Mouse (Mus musculus): ENCODE results near the gene Flnc. TPM values are rescaled to one million over a fixed set of nuclear protein-coding genes. Genes with fewer than 3 reads are reported as not detected.
"Not testable (repeated sequence)": the region's sequence is repeated elsewhere in the genome, so short reads cannot be mapped to it uniquely, and the experiment has no call there.

Flnc gene
- 94.6 TPM for polyA plus RNA-seq (2021)

DNA sequence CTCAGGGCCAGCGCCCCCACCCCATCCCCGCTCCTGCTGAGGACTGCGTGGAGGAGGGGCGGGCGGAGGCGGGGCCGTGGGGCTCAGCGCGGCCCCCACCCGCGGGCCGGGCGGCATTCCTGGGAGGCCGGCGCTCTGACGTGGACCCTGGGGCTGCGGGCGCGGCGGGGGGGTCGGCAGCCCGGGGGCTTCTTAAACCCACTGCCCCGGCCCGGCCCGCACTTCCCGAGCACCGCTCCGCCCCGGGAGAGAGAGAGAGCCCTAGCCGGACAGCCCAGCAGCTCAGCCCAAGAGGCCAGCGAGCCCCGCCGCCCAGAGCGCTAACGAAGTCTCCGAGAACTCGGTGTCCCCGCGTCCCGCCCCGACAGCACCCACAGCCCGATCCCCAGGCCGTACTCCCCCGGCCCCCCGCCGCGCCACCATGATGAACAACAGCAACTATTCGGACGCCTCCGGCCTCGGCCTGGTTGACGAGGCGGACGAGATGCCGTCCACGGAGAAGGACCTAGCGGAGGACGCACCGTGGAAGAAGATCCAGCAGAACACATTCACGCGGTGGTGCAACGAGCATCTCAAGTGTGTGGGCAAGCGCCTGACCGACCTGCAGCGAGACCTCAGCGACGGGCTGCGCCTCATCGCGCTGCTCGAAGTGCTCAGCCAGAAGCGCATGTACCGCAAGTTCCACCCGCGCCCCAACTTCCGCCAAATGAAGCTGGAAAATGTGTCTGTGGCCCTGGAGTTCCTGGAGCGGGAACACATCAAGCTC, at the start of gene Flnc:
TSS of gene Flnc (plus strand) at position 219 of the 766 bp plus-strand sequence.
- DNase-seq (ENCODE audit: low read depth, low spot score) (no peak), ATAC-seq (peak; percentile 17)
- ChIA-PET CTCF (no interaction called here), POLR2A (interaction anchor here (0.6 to 1.6 kb wide), 4 partner anchors 11 to 37 kb away, joined by 3 to 6 read pairs (median 4); no protein-coding TSS in a partner anchor)
- H3K27me3 ChIP-seq = no peaks in the 10 kb centered on the region
- TF ChIP-seq CTCF (IDR thresholded peaks at IDR 0.05) = no peak
- in situ Hi-C loops (cut with MboI; ENCODE audit: low pct_unique_long_range_greater_than_20kb) = no loop called here

DNA sequence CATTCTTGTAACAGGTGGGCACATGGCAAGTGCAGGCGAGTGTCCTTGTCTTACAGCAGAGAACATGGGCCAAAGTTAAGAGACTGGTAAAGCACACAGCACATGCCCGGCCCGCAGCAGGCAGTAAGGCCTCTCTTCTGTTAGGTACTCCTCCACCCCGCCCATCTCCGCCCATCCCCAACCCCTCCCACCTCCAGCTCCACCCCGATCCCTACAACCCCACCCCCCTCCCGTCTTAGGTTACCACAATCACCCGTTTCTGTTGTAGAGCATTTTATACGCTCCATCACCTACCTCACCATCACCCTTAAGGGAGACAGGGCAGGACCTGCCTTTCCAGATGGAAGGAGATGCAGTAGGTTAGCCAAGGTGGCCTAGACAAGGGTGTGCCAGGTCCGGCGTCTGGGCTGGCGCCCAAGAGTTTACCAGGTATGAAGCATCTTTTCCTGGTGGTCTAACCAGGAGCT, 45.0 kb upstream of the Flnc start, which contains the start of gene Opn1sw:
TSS of gene Opn1sw (minus strand) at position 417 of the 467 bp plus-strand sequence.
- in situ Hi-C loops (cut with MboI; ENCODE audit: low pct_unique_long_range_greater_than_20kb) = no loop called here
- DNase-seq (ENCODE audit: low read depth, low spot score) (no peak), ATAC-seq (no peak)
- ChIA-PET CTCF (interaction anchor here (0.9 kb wide), 1 partner anchor 370 kb away, joined by 3 read pairs; no protein-coding TSS in a partner anchor), POLR2A (interaction anchor here (0.5 kb wide), 1 partner anchor 275 kb away, joined by 4 read pairs; no protein-coding TSS in a partner anchor)
- no peak for TF ChIP-seq CTCF (IDR thresholded peaks at IDR 0.05)
- H3K27me3 ChIP-seq = no peaks in the 10 kb centered on the region

DNA sequence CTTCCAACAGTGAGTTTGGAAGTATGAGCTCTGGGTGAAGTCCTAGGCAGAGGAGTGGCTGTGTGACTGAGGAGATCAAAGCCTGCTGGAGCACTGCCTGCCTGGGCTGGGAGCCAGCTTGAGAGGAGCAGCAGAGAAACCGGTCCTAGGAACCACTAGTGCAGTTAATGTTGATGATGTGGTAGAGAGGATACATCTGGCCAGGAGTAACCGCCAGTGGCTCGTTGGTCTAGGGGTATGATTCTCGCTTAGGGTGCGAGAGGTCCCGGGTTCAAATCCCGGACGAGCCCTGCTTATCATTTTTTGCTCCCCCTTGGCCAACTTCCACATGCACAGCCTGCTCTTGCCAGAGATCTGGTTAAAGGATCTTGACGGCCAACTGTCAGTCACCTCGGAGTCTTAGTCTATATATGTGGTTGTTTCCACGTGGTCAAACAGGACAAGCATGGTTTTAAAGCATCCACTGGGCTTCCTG, 44.4 kb upstream of the Flnc start:
- ATAC-seq = peak; percentile 52
- no peak for TF ChIP-seq CTCF (IDR thresholded peaks at IDR 0.05)
- ChIA-PET POLR2A (interaction anchor here (0.5 kb wide), 1 partner anchor 274 kb away, joined by 4 read pairs; no protein-coding TSS in a partner anchor), CTCF (no interaction called here)
- peak; percentile 28 for DNase-seq (ENCODE audit: low read depth, low spot score)
- H3K27me3 ChIP-seq = no peaks in the 10 kb centered on the region
- in situ Hi-C loops (cut with MboI; ENCODE audit: low pct_unique_long_range_greater_than_20kb) = no loop called here

DNA sequence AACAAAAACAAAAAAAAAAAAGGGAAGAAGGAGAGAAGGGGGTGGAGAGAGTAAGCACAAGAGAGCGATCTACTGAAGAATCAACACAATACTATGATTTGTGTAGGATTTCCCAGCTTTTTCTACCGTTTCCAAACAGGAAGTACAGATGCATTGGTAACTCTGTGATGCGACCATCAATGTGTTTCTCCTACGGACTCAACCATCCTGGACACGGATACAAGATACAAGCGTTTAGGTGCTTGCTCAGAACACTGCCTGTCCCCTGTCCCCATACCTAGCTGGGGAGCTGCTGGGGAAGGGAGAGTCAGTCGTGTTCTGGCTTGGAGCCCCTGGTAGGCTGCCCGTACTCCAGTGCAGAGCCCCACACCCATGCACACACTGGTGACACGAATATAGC, 43.6 kb upstream of the Flnc start:
- POLR2A ChIA-PET = no interaction called here
- CTCF ChIA-PET = no interaction called here
- DNase-seq (ENCODE audit: low read depth, low spot score) (no peak), ATAC-seq (no peak)
- TF ChIP-seq CTCF (IDR thresholded peaks at IDR 0.05) = no peak
- H3K27me3 ChIP-seq = no peaks in the 10 kb centered on the region
- in situ Hi-C loops (cut with MboI; ENCODE audit: low pct_unique_long_range_greater_than_20kb) = no loop called here

DNA sequence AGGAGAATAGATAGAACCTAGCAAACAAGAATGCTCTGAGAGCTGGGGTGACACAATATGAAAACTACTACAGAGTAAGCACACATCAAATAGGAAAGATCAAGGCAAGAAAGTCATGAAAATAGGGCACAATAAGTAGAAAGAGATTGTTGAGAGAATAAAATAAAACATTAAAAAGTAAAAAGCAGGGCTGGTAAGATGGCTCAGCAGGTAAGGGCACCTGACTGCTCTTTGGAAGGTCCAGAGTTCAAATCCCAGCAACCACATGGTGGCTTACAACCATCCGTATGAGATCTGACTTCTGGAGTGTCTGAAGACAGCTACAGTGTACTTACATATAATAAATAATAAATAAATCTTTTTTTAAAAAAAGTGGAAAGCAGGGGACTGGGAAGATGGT, 42.6 kb upstream of the Flnc start:
- ATAC-seq; H3K27me3 ChIP-seq; DNase-seq (ENCODE audit: low read depth, low spot score); POLR2A ChIA-PET; CTCF ChIA-PET: not testable (repeated sequence)
- in situ Hi-C loops (cut with MboI; ENCODE audit: low pct_unique_long_range_greater_than_20kb) = loop anchor here (5.0 kb wide), 2 partner anchors 92 to 262 kb away; no protein-coding TSS in a partner anchor

DNA sequence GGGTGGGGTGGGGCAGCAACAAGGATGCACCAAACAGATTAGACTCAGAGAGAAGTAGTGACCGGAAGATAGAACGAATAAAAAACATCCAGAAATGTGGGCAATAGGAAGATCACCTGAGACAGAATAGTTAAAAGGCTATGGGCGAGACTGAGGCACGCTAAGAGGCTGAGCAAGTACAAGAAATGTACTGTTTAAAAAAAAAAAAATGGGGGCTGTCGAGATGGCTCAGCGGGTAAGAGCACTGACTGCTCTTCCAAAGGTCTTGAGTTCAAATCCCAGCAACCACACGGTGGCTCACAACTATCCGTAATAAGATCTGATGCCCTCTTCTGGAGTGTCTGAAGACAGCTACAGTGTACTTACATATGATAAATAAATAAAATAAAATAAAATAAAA, 41.8 kb upstream of the Flnc start:
- ChIA-PET POLR2A (interaction anchor here (0.7 kb wide), 1 partner anchor 231 kb away, joined by 5 read pairs; no protein-coding TSS in a partner anchor), CTCF (interaction anchor here (1.9 kb wide), 1 partner anchor 20 kb away, joined by 6 read pairs; no protein-coding TSS in a partner anchor)
- not testable (repeated sequence) for ATAC-seq; H3K27me3 ChIP-seq; DNase-seq (ENCODE audit: low read depth, low spot score)
- in situ Hi-C loops (cut with MboI; ENCODE audit: low pct_unique_long_range_greater_than_20kb) = loop anchor here (5.0 kb wide), 2 partner anchors 91 to 261 kb away; no protein-coding TSS in a partner anchor

DNA sequence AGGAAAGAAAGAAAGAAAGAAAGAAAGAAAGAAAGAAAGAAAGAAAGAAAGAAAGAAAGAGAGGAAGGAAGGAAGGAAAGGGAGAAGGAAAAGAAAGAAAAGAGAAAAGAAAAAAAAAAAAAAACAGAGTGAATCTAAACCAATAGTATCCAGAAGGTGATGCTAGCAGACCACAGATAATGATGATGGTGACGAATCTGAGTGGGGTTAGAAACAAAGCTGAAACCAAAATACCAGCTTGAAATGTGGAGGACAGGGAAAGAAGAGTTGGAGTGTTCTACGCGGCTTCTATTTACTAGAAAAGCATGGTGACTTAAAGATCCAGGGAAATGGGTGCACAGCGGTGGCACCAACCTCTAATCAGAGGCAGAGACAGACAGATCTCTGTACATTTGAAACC, 41.3 kb upstream of the Flnc start:
- TF ChIP-seq CTCF (IDR thresholded peaks at IDR 0.05) = no peak
- H3K27me3 ChIP-seq = no peaks in the 10 kb centered on the region
- in situ Hi-C loops (cut with MboI; ENCODE audit: low pct_unique_long_range_greater_than_20kb) = loop anchor here (5.0 kb wide), 2 partner anchors 90 to 260 kb away; no protein-coding TSS in a partner anchor
- ChIA-PET POLR2A (interaction anchor here (0.7 kb wide), 3 partner anchors 230 to 849 kb away, joined by 3 to 5 read pairs (median 4); no protein-coding TSS in a partner anchor), CTCF (interaction anchor here (0.7 to 1.9 kb wide), 4 partner anchors 17 to 125 kb away, joined by 3 to 6 read pairs (median 4); no protein-coding TSS in a partner anchor)
- no peak for ATAC-seq
- no peak for DNase-seq (ENCODE audit: low read depth, low spot score)

DNA sequence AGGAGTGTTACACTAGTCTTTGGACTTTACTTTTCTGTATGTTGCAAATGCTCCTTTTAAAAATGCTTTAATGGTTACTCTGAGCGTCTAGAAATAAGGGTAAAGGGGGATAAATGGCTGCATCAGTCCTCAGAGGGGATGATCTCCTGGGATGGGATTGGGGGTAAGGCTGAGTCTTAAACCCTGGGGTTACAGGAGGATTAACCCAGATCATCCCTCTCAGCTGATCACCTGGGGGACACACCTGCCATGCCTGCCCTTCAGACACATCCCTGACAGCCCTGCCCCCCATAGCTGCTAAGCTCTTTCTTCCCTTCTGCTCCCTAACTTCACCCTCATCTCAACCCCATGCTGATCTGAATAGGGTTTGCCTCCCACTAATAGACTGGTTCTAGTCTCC, 38.8 kb upstream of the Flnc start:
- no peak for TF ChIP-seq CTCF (IDR thresholded peaks at IDR 0.05)
- ATAC-seq (no peak), DNase-seq (ENCODE audit: low read depth, low spot score) (no peak)
- in situ Hi-C loops (cut with MboI; ENCODE audit: low pct_unique_long_range_greater_than_20kb) = loop anchor here (5.0 kb wide), 2 partner anchors 88 to 258 kb away; no protein-coding TSS in a partner anchor
- CTCF ChIA-PET = interaction anchor here (1.5 to 2.2 kb wide), 2 partner anchors 9 to 34 kb away, joined by 5 to 7 read pairs; no protein-coding TSS in a partner anchor
- no peaks in the 10 kb centered on the region for H3K27me3 ChIP-seq
- POLR2A ChIA-PET = interaction anchor here (0.7 to 1.2 kb wide), 2 partner anchors 13 to 34 kb away, joined by 3 read pairs; no protein-coding TSS in a partner anchor

DNA sequence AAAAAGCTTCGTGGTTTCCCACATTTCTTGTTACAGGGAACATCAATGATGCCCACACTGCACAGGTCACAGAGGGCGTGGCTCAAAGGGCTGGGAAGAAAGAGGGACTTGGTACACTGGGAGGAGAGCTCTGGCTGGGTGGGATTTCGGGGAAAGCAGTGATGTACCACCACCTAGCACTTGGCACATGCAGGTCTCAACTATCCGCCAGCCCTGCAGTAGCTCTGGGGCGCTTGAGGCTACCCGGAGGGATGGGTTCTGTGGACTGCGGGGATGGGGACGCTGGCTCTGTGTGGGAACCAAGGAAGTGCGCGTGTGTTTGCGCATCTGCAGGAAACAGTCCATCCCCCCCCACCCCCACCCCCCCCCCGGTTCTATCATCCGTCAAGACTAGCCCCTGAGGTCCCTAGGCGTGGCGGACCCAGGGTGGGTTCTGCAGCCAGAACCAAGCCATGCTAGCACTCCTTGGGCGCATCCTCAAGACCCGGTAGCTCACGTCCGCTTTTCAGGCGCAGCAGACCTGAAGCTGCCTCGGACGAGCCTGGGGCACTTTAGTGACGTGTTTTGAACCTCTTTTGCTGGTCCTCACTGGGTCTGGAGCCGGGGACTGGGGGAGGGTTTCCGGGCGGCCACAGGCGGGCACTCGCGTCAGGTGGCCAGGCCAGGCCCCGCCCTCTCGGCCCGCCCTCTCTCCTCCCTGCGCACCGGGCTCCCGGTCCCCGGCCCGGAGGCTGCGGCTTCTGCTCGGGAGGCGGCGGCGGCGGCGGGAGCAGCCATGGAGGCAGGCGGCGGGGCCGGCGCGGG, 36.9 kb upstream of the Flnc start, which contains the start of gene Ccdc136:
TSS of gene Ccdc136 (plus strand) at position 400 of the 804 bp plus-strand sequence.
- ChIA-PET POLR2A (interaction anchor here (0.9 to 2.4 kb wide), 7 partner anchors 9 to 39 kb away, joined by 3 to 17 read pairs (median 3); partner anchors contain the start of gene Flnc), CTCF (interaction anchor here (1.5 to 2.2 kb wide), 3 partner anchors 11 to 32 kb away, joined by 5 to 7 read pairs (median 5); no protein-coding TSS in a partner anchor)
- no peaks in the 10 kb centered on the region for H3K27me3 ChIP-seq
- in situ Hi-C loops (cut with MboI; ENCODE audit: low pct_unique_long_range_greater_than_20kb) = no loop called here
- no peak for TF ChIP-seq CTCF (IDR thresholded peaks at IDR 0.05)
- DNase-seq (ENCODE audit: low read depth, low spot score) (no peak), ATAC-seq (peak; percentile 85)

Data from Patski (cell line).